Mouse (Mus musculus) cerebellum, adult 2 months (tissue): Measurements from ENCODE around the gene Ccdc141.

Experiments used
- CTCF ChIP-seq: fragments of 200-500 bp; IDR thresholded peaks from 2 replicates; pipeline ENCODE4 v1.5.1; 2011; ENCODE audit warnings: low read depth, mild to moderate bottlenecking, control low read depth, low read length, moderate library complexity, borderline replicate concordance; ENCODE audit not compliant: insufficient read depth
- POLR2A ChIP-seq: fragments of 200-500 bp; IDR thresholded peaks from 2 replicates; pipeline ENCODE4 v1.6.1; 2011; ENCODE audit warnings: low read length, control low read depth, borderline replicate concordance; ENCODE audit not compliant: insufficient read depth

DNA sequence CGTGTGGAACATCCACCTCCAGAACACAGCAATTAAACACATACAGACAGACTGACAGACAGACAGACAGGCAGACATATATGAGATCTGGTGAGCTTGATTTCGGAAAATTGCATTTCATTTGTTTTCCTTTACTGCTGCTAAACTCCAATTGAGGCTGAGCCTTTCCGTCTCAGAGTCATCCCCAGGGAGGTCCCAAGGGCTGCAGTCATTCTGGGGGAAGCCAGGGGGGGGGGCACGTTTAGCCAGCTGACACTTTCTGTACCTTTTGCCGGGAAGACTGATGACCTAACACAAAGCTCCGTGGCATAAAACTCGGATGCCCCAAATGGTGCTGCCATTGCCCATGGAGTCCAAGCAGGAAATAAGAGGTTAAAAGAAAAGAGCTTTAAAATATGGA lies 5.0 kb upstream of the Ccdc141 start:
- TF ChIP-seq CTCF (no peak), POLR2A (no peak)
